Mouse (Mus musculus) left cerebral cortex, postnatal 25 days (tissue): ENCODE results near the gene Usf3. TPM values are rescaled to one million over a fixed set of nuclear protein-coding genes. Genes with fewer than 3 reads are reported as not detected.

Experiments used
- DNase-seq, 2 experiments: peaks; one replicate each; pipeline ENCODE4 v3.0.0; 2022; ENCODE audit warnings: low spot score in 2 of 2, mixed read lengths in 1 of 2
- intact Hi-C: fragments of 180-260 bp; cut with DNase I; formaldehyde crosslinking; loops from one replicate; pipeline ENCODE4 v1.15.1; 2025
- total RNA-seq, 2 experiments: library from RNA; stranded (reverse); gene quantifications; 2 replicates each; pipeline ENCODE4 v1.2.3; 2021

Gene Usf3
- total RNA-seq, 2 experiments from 2014 or later, result 37.5 to 38.4 TPM

GRCm38 (mm10) chr16:44216417-44216816, 43.4 kb downstream of the Usf3 start:
- DNase-seq, result no peak
- intact Hi-C loops, result no loop called here

DNA sequence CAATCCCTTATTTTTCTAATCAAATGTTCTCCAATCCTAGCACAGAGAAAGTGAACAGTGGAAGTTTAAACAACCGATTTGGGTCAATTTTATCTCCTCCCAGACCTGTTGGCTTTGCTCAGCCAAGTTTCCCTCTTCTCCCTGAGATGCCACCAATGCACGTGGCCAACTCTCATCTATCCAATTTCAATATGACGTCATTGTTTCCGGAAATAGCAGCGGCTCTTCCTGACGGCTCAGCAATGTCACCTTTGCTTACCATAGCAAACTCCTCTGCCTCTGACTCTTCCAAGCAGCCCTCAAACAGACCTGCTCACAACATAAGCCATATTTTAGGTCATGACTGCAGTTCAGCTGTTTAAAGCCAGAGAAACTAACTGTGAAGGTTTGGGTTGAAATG, 48.4 kb downstream of the Usf3 start:
- no peak for DNase-seq
- intact Hi-C loops, result no loop called here

DNA sequence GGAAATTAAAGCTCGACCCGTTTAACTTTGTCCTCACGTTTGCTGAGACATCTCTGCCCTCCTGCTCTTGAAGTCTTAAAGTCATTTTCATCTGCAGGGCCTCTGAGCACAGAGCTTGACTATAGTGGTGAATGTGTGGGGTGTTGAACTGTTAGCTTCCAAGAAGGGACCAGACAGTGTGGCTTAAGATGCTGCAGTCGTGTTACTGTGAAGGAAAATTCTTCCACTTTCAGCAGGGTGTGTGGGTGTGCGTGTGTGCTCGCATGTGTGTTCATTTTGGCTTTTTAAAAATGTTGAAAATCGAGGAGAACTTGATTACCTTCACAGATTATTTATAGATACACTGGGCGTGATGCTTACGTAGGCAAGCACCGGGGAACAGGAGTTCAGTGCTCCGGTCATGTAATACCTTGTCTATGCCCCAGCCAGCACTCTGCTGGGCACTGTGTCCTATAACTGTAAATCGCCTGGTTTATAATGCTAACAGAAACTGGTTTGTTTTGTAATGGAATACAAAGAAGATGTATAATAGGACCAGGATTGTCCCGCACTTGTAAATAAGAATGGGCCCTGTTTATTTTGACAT, 53.8 kb downstream of the Usf3 start:
- DNase-seq, result peak in 1 of 2 experiments; percentile 62
- intact Hi-C loops, result no loop called here

DNA sequence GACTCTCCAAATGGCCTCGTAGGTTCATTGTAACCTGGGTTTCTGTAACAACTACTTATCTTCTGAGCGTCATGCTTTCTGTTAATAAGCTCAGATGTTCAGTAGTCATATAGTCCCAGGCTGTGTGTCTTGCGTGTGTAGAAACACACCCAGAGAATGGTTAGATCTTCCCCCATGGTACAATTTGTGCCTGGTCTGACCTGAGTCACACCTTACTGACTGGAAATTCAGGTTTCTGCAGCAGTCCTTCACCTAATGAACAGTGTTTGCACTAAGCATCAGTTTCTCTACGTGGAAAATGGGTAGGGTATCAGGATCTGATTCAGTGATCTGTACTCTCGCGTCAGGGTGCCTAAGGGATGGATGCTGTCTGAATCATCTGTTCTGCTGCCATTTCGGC, 60.0 kb downstream of the Usf3 start:
- intact Hi-C loops, result no loop called here
- DNase-seq, result no peak

DNA sequence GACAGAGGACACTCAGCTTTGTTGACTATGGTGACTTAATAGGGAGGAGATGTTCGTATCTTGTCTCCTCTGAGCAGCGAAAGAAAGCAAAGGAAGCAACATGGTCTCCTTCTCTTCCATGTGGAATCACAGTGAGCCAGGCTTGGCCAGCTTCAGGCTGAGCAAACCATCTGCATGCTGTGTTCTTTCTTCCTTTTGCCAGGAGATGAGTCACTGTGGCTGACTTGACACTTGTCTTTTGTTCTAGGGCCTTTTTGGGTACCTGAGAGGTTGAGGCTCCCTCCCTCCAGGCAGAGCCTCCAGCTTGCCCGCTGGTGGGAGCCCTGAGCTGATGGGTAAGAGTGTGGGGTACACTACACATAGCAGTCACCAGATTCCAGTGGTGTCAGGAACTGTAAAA, 64.8 kb downstream of the Usf3 start:
- DNase-seq, result peak; percentile 21 to 72
- intact Hi-C loops, result no loop called here

- DNase-seq, result peak; percentile 42 to 71
- intact Hi-C loops, result no loop called here
Measured at GRCm38 (mm10) chr16:44238835-44239263, 65.8 kb downstream of the Usf3 start.

- DNase-seq, result no peak
- intact Hi-C loops, result loop anchor here (5.0 kb wide), 1 partner anchor 107 kb away; the partner anchor contains the start of gene Spice1
Measured at GRCm38 (mm10) chr16:44240406-44240805, 67.4 kb downstream of the Usf3 start.

DNA sequence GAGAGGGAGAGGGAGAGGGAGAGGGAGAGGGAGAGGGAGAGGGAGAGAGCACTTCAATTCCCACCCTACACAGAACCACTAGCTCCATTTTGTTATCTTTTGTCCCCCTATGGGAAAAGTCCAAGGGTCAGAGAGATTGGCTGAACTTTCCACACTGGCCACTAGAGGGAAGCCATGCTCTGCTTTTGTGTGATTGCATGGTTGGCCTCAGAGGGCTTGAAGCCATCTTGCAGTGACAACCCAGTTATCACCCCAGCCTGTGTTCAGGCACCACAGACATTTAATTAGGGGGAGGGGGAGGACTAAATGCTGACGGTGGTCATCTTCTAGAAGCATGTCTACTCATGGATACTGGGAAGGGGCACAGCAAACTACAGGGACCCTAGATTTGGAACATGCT, 69.6 kb downstream of the Usf3 start:
- peak; percentile 62 to 74 for DNase-seq
- intact Hi-C loops, result loop anchor here (1.0 to 5.0 kb wide), 2 partner anchors 105 to 120 kb away; partner anchors contain the start of gene Spice1

- no peak for DNase-seq
- intact Hi-C loops, result loop anchor here (1.0 to 5.0 kb wide), 2 partner anchors 104 to 119 kb away; partner anchors contain the start of gene Spice1
Measured at GRCm38 (mm10) chr16:44243323-44243722, 70.3 kb downstream of the Usf3 start.

- intact Hi-C loops, result no loop called here
- DNase-seq, result no peak
Measured at GRCm38 (mm10) chr16:44249985-44250384, 76.9 kb downstream of the Usf3 start.

DNA sequence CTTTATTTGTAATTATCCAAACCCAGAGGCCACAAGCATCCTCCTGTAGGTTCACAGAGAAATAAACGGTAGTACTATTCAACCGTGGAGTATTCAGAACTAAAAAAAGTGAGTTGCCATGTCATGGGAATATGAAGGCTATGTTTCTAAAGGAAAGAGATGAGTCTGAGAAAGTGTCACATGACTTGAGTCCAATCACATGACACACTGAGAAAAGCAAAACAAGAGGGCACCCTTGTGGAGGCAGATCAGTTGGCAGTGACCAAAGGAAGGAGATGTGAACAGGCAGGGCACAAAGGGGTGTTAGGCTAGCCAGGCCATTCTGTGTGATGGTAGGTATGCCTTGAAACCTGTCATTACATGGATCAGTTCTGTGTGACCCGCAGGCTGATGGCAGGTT, 79.7 kb downstream of the Usf3 start:
- intact Hi-C loops, result no loop called here
- DNase-seq, result no peak

DNA sequence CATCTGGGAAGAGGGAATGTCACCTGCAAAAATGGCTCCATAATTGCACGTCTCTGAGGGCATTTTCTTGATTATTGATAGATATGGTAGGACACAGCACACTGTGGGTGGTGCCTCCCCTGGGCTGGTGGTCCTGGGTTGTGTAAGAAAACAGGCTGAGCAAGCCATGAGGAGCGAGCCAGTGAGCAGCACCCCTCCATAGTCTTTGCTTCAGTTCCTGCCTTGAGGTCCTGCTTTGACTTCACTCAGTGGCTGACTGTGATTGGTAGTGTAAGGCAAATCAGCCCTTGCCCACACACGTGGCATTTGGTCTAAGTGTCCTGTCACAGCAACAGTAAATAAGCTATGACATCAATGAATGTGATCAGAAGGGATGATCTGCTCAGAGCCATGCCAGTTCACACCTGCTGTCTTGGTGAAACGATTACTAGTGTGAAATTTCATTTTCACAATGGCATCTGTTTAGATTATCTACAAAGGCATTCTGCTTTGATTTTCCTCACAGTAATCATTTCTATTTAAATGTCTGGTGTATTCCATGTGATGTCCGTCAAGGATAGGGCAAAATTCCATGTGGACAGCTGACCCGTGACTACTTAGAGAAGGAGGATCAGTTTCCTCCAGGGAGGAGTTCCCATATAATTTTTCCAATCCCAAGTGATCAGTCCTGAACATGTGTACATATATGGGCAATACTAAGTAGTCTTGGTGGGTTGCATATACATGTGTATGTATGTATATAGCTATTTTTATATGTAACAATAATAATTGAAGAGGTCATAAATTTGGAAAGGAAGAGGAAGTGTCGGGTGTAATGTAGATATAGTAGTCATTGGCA, 81.0 kb downstream of the Usf3 start:
- DNase-seq, result no peak
- intact Hi-C loops, result no loop called here

DNA sequence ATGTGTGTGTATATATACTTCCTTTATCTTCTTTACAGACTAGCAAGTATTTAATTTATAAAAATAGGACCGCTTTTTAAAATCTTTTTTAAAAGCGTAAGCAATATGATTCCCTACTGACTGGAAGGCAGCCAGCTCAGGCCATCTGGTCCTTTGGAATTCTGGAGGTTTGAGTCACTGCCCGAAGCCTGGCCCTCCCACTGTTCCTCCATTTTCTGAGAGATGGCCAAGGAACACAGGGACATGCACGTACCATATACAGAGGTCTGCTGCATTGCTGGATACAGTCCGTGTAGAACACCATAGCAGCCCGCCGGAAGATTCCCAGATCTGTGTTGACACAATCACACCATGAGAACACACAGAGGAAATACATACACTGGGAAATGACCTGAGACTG, 81.7 kb downstream of the Usf3 start:
- intact Hi-C loops, result no loop called here
- peak; percentile 27 to 73 for DNase-seq

DNA sequence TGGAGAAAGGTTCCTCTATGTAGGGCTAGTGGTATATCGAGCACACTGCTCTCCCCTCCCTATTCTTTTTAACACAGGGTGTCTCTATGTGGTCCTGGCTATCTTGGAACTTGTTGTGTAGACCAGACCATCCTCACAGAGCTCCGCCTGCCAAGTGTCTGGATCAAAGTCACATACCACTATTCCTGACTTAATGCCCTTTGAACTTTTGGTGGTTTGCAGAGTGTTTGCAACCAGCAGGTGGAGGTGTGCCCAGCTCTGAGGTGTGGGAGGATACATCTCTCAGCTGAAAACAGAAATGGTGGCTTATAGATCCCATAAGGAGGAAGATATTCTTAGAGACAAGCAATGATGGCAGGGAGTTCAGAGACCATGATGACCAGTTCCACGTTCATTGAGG, 84.4 kb downstream of the Usf3 start:
- intact Hi-C loops, result no loop called here
- DNase-seq, result no peak

- intact Hi-C loops, result loop anchor here (5.0 kb wide), 1 partner anchor 67 kb away; the partner anchor contains the start of gene Sidt1
- no peak for DNase-seq
Measured at GRCm38 (mm10) chr16:44264916-44265315, 91.9 kb downstream of the Usf3 start.

DNA sequence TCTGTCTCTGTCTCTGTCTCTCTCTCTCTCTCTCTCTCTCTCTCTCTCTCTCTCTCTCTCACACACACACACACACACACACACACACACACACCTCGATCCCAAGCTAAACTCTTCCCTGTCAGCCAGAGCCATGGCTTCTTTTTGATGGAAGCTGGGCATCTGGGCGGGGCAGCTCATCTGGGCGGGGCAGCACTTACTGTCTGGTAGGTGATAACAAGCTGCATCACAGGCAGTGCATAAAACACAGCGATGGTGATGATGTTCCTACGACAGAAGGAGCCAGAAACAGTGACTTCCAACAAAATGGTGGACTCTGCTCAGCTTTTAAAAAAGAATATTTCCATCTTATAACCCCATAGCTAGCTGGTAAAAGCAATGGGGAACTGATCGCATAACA, 92.5 kb downstream of the Usf3 start:
- DNase-seq, result no peak
- intact Hi-C loops, result loop anchor here (5.0 kb wide), 1 partner anchor 67 kb away; the partner anchor contains the start of gene Sidt1

DNA sequence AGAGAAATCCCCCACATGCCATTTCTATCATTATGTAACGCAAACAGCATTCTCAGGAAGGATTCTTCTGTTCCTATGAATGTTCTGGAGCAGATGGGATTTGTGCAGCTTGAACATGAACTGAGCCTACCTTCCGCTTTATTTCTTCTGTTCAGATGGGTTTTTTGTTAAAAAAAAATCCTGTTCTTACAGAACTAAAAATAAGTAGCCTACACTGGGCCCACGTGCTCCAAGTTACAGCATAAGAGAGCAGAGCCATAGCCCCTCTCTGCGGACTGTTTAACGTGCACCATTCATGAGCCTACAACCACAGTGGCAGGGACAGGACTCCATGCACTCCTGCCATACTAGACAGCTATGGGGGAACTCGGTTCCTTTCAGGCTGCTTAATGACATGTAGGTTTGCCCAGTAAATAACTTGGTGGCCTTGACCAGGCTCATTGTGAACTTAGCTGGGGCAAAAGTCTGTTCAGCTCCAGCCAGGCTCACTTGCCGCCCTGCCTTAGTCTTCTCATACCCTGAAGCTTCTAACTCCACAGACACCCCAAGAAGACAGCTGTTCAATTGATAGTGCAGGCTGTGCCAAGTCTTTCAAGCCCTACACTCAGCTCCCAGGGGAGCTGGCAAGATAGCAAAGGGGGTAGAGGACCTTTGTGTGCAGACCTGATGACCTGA, 95.6 kb downstream of the Usf3 start:
- DNase-seq, result peak; percentile 57 to 92
- intact Hi-C loops, result loop anchor here (5.0 kb wide), 1 partner anchor 64 kb away; the partner anchor contains the start of gene Sidt1

GRCm38 (mm10) chr16:44269578-44269977, 96.5 kb downstream of the Usf3 start:
- DNase-seq, result no peak
- intact Hi-C loops, result loop anchor here (5.0 kb wide), 1 partner anchor 63 kb away; the partner anchor contains the start of gene Sidt1

DNA sequence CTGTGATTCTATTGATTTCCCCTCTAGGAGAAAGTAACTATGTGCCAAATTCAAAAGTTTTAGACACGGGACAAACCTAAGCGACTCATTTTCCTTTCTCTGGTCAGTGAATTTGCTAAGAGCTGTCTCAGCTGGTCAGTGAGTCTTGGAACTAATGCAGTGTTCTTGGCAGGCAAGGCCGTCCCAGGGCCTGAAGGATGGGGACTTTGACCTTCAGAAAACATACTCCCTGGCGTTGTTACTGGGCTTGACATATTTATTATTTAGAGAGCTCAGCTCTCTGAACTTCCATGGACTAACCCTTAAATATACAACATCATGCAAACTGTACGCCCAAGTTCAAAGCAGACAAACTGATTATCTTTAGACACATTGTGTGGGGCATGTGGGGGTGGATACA, 97.6 kb downstream of the Usf3 start:
- DNase-seq, result no peak
- intact Hi-C loops, result no loop called here

GRCm38 (mm10) chr16:44271371-44272038, 98.5 kb downstream of the Usf3 start:
- intact Hi-C loops, result no loop called here
- no peak for DNase-seq
